Mouse (Mus musculus) layer of hippocampus, adult 8-10 months (tissue): Measurements from ENCODE around the gene Eef2. TPM values are rescaled to one million over a fixed set of nuclear protein-coding genes. Genes with fewer than 3 reads are reported as not detected.
"Not testable (repeated sequence)": the region's sequence is repeated elsewhere in the genome, so short reads cannot be mapped to it uniquely, and the experiment has no call there.

Source experiments
- DNase-seq, 2 experiments: peaks; one replicate each; pipeline ENCODE4 v3.0.0; 2022; ENCODE audit warnings: low spot score in 2 of 2
- total RNA-seq, 4 experiments: library from RNA; stranded (reverse); gene quantifications; 2 replicates each; pipeline ENCODE4 v1.2.4; 2022

Eef2 gene
- total RNA-seq, 4 experiments from 2014 or later: 820 to 960 (median 855) TPM

- DNase-seq: no peak
These were observed 30.7 kb upstream of the Eef2 start for GRCm38 (mm10) chr10:81145778-81146177.

- DNase-seq: no peak
These were observed 30.1 kb upstream of the Eef2 start for GRCm38 (mm10) chr10:81146296-81146695.

- DNase-seq: no peak
These were observed 25.2 kb upstream of the Eef2 start for GRCm38 (mm10) chr10:81151261-81151660.

- no peak for DNase-seq
These were observed 23.8 kb upstream of the Eef2 start for GRCm38 (mm10) chr10:81152609-81153008.

GRCm38 (mm10) chr10:81154313-81154712 is 22.1 kb upstream of the Eef2 start:
- no peak for DNase-seq

- no peak for DNase-seq
These were observed 21.7 kb upstream of the Eef2 start for GRCm38 (mm10) chr10:81154736-81155135.

GRCm38 (mm10) chr10:81161602-81162317 is 14.7 kb upstream of the Eef2 start:
- DNase-seq: no peak

- DNase-seq: no peak
These were observed 14.1 kb upstream of the Eef2 start for GRCm38 (mm10) chr10:81162318-81162652.

- DNase-seq: no peak
These were observed 11.3 kb upstream of the Eef2 start for GRCm38 (mm10) chr10:81165118-81165517.

- peak; percentile 100 for DNase-seq
These were observed 9.0 kb upstream of the Eef2 start, which contains the start of gene Pias4 for GRCm38 (mm10) chr10:81167200-81168086. Gene Pias4 (minus strand): TSS chr10:81167923.

GRCm38 (mm10) chr10:81168087-81168431 is 8.4 kb upstream of the Eef2 start:
- no peak for DNase-seq

- DNase-seq: peak in 1 of 2 experiments; percentile 74
These were observed 7.7 kb upstream of the Eef2 start for GRCm38 (mm10) chr10:81168521-81169244.

GRCm38 (mm10) chr10:81169411-81169900 is 7.0 kb upstream of the Eef2 start:
- not testable (repeated sequence) for DNase-seq

- DNase-seq: peak in 1 of 2 experiments; percentile 84
These were observed 3.3 kb upstream of the Eef2 start for GRCm38 (mm10) chr10:81173132-81173531.

GRCm38 (mm10) chr10:81174617-81175344 is 1.6 kb upstream of the Eef2 start:
- DNase-seq: peak; percentile 81 to 91

GRCm38 (mm10) chr10:81175345-81175701 is 1.1 kb upstream of the Eef2 start:
- DNase-seq: not testable (repeated sequence)

- DNase-seq: no peak
These were observed 430 bp upstream of the Eef2 start for GRCm38 (mm10) chr10:81175936-81176465.

GRCm38 (mm10) chr10:81177491-81177925 is 1.1 kb downstream of the Eef2 start:
- no peak for DNase-seq

- no peak for DNase-seq
These were observed 1.7 kb downstream of the Eef2 start for GRCm38 (mm10) chr10:81177958-81178712.

- no peak for DNase-seq
These were observed 2.5 kb downstream of the Eef2 start for GRCm38 (mm10) chr10:81178927-81179326.
